10 mouse cellular contexts compared by ENCODE assay signal in the genomic region with DNA sequence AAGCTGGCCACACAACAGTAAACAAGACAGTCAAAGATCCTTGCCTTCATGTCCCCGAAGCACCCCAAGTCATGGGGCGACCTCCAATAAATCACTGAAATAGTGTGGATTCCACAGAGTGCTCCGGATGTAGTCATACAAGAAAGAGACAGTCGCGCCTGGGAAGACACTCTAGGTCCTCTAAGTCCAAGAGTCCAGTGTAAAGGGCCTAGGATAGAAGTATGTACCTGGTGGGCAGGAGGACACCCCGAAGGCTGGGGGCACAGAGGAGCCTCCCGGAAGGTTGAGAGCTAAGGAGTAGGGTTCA. TPM values are rescaled to one million over a fixed set of nuclear protein-coding genes. Genes with fewer than 3 reads are reported as not detected.
DNase-seq lines count a peak whose midpoint lies in the region; ATAC-seq and TF ChIP-seq lines count a peak whose summit lies in the region.
"Had no signal": no experiment of that assay in that cellular context is flagged by ENCODE, and none has a peak within 500 bp of the region (broad histone marks: within the 10 kb centered on the region; RNA-seq: fewer than 3 reads in every experiment).

No protein-coding gene starts in this region.

- no peak for TF ChIP-seq POLR2A in limb, embryonic 14.5 days (IDR thresholded peaks at IDR 0.05; ENCODE audit: borderline replicate concordance, extremely low read depth, insufficient read depth, insufficient read length)

- H3K27me3 ChIP-seq in heart, embryonic 14.5 days (ENCODE audit: control insufficient read depth, insufficient read depth, low read length), result no peaks in the 10 kb centered on the region
- peaks cover 15% of the 10 kb centered on the region; the same call in 1 of the 2 replicates for H3K27me3 ChIP-seq in midbrain, embryonic 10.5 days (ENCODE audit: low read depth, poor library complexity, severe bottlenecking)
- no peaks in the 10 kb centered on the region for H3K27me3 ChIP-seq in midbrain, embryonic 11.5 days (ENCODE audit: control insufficient read depth, insufficient read depth, low read length)
- no peaks in the 10 kb centered on the region for H3K27me3 ChIP-seq in limb, embryonic 14.5 days (ENCODE audit: control insufficient read depth, insufficient read depth, low read length)
- H3K27me3 ChIP-seq: CH12.LX had no signal

- H3K9ac ChIP-seq in heart, embryonic 14.5 days (ENCODE audit: low read length), result no peak overlapping the region
- no peak overlapping the region for H3K9ac ChIP-seq in midbrain, embryonic 11.5 days (ENCODE audit: low read length)
- no peak overlapping the region for H3K9ac ChIP-seq in limb, embryonic 14.5 days (ENCODE audit: low read depth, low read length, severe bottlenecking)

- no peak overlapping the region for H3K4me3 ChIP-seq in heart, embryonic 14.5 days (ENCODE audit: control insufficient read depth in 1 of 2, insufficient read depth in 1 of 2, low read depth in 1 of 2, low read length in 2 of 2)
- peak overlapping the region; percentile 27 for H3K4me3 ChIP-seq in midbrain, embryonic 10.5 days
- H3K4me3 ChIP-seq in midbrain, embryonic 11.5 days (ENCODE audit: low read depth, low read length), result no peak overlapping the region
- H3K4me3 ChIP-seq in limb, embryonic 14.5 days (replicated peaks; ENCODE audit: low read length), result no peak overlapping the region

- H3K36me3 ChIP-seq in heart, embryonic 14.5 days (ENCODE audit: control insufficient read depth, insufficient read depth, low read length), result peaks cover 15% of the 10 kb centered on the region; the same call in 1 of the 2 replicates
- 0 out of 2 replicates have a peak, but pooled peaks cover under 1% of the 10 kb centered on the region for H3K36me3 ChIP-seq in midbrain, embryonic 10.5 days
- no peaks in the 10 kb centered on the region for H3K36me3 ChIP-seq in midbrain, embryonic 11.5 days (ENCODE audit: control insufficient read depth, insufficient read depth, low read length)
- H3K36me3 ChIP-seq in limb, embryonic 14.5 days (ENCODE audit: control insufficient read depth, insufficient read depth, low read length), result peaks cover 19% of the 10 kb centered on the region

- DNase-seq in heart, adult 9 months (ENCODE audit: low spot score in 2 of 2), result no peak
- DNase-seq in midbrain, embryonic 10.5 days (ENCODE audit: low spot score), result no peak
- no peak for DNase-seq in midbrain, embryonic 11.5 days (ENCODE audit: low spot score, missing footprints)
- no peak for DNase-seq in limb, embryonic 14.5 days (ENCODE audit: low spot score)
- DNase-seq in right cerebral cortex, postnatal 10 days (ENCODE audit: low spot score in 2 of 2), result no peak
- no peak for DNase-seq in urinary bladder, adult 18-20 months (ENCODE audit: low spot score in 2 of 2)

- H3K9me3 ChIP-seq in heart, embryonic 14.5 days (ENCODE audit: control insufficient read depth, low read length), result no peaks in the 10 kb centered on the region
- no peaks in the 10 kb centered on the region for H3K9me3 ChIP-seq in midbrain, embryonic 10.5 days (replicated peaks)
- no peaks in the 10 kb centered on the region for H3K9me3 ChIP-seq in midbrain, embryonic 11.5 days (ENCODE audit: control insufficient read depth, low read length)
- no peaks in the 10 kb centered on the region for H3K9me3 ChIP-seq in limb, embryonic 14.5 days (ENCODE audit: control insufficient read depth, low read length)

- no peak overlapping the region for H3K27ac ChIP-seq in heart, embryonic 14.5 days (replicated peaks in 1 of 2; ENCODE audit: control insufficient read depth in 1 of 2, insufficient read depth in 1 of 2, low read depth in 2 of 2, low read length in 2 of 2)
- no peak overlapping the region for H3K27ac ChIP-seq in midbrain, embryonic 10.5 days (replicated peaks)
- no peak overlapping the region for H3K27ac ChIP-seq in midbrain, embryonic 11.5 days (ENCODE audit: low read depth, low read length)
- H3K27ac ChIP-seq in limb, embryonic 14.5 days (replicated peaks; ENCODE audit: low read depth, low read length), result no peak overlapping the region

- peak; percentile 11; the same call in 1 of the 2 replicates for ATAC-seq in heart, embryonic 14.5 days (ENCODE audit: insufficient number of reproducible peaks, insufficient read depth, low FRiP score, low read depth)
- ATAC-seq in midbrain, embryonic 11.5 days (ENCODE audit: low FRiP score), result no peak; the same call in none of the 2 replicates
- ATAC-seq in limb, embryonic 14.5 days (ENCODE audit: low FRiP score, low read depth), result no peak
- ATAC-seq in erythroid progenitor cell, adult 5-6 weeks (replicated peaks; ENCODE audit: low FRiP score, poor library complexity, severe bottlenecking), result no peak

- H3K4me1 ChIP-seq in heart, embryonic 14.5 days (ENCODE audit: control insufficient read depth in 2 of 2, insufficient read depth in 2 of 2, low read length in 2 of 2), result peaks cover 0 to 5% of the 10 kb centered on the region in 2 experiments; a peak in 1 of 4 replicates
- peaks cover 19% of the 10 kb centered on the region for H3K4me1 ChIP-seq in midbrain, embryonic 10.5 days
- H3K4me1 ChIP-seq in midbrain, embryonic 11.5 days (ENCODE audit: control insufficient read depth, insufficient read depth, low read length), result peaks cover 14% of the 10 kb centered on the region
- peaks cover 3% of the 10 kb centered on the region; the same call in 1 of the 2 replicates for H3K4me1 ChIP-seq in limb, embryonic 14.5 days (ENCODE audit: control insufficient read depth, insufficient read depth, low read length)

- H3K4me2 ChIP-seq in heart, embryonic 14.5 days (ENCODE audit: low read length), result 0 out of 2 replicates have a peak overlapping the region, but pooled peaks have one; percentile 14
- no peak overlapping the region for H3K4me2 ChIP-seq in midbrain, embryonic 11.5 days
- H3K4me2 ChIP-seq in limb, embryonic 14.5 days (replicated peaks; ENCODE audit: low read depth, low read length, severe bottlenecking), result 0 out of 2 replicates have a peak overlapping the region, but pooled peaks have one; percentile 6

- WGBS in heart, embryonic 14.5 days, result 49% methylated on average over 7 of the region's 7 CpGs
- WGBS in midbrain, embryonic 10.5 days, result 55% methylated on average over 7 of the region's 7 CpGs
- 58% methylated on average over 7 of the region's 7 CpGs for WGBS in midbrain, embryonic 11.5 days
- WGBS in limb, embryonic 14.5 days, result 54% methylated on average over 7 of the region's 7 CpGs

RNA-seq across cellular contexts. Expression of gene Prr36, which starts 23.7 kb away (rescaled TPM):
- polyA plus RNA-seq in heart, embryonic 14.5 days (2014; fragmentation: Nextera tagmentation; extraction: Ambion mirVana), result 0.19 and 0.47 TPM in 2 replicates
- 10.8 and 18.6 TPM in 2 replicates for polyA plus RNA-seq in midbrain, embryonic 10.5 days (2016; fragmentation: Nextera tagmentation; extraction: Ambion mirVana)
- 25.9 and 31.9 TPM in 2 replicates for polyA plus RNA-seq in midbrain, embryonic 11.5 days (2014; fragmentation: Nextera tagmentation; extraction: Ambion mirVana)
- 1.5 and 1.7 TPM in 2 replicates for polyA plus RNA-seq in limb, embryonic 14.5 days (2012; rRNA removed)
- polyA plus RNA-seq in limb, embryonic 14.5 days (2014; fragmentation: Nextera tagmentation; extraction: Ambion mirVana), result 1.0 and 1.2 TPM in 2 replicates
- total RNA-seq in erythroid progenitor cell, adult 5-6 weeks (2015; ENCODE audit: low replicate concordance), result not detected in 2 replicates
- not detected in 2 replicates for total RNA-seq in erythroid progenitor cell, adult 5-6 weeks (2017; ENCODE audit: low replicate concordance)

RNA-seq across cellular contexts. Expression of gene Evi5l, which starts 27.2 kb away (rescaled TPM):
- 10.3 and 11.8 TPM in 2 replicates for polyA plus RNA-seq in heart, embryonic 14.5 days (2014; fragmentation: Nextera tagmentation; extraction: Ambion mirVana)
- 24.9 and 38.1 TPM in 2 replicates for polyA plus RNA-seq in midbrain, embryonic 10.5 days (2016; fragmentation: Nextera tagmentation; extraction: Ambion mirVana)
- polyA plus RNA-seq in midbrain, embryonic 11.5 days (2014; fragmentation: Nextera tagmentation; extraction: Ambion mirVana), result 23.1 and 24.8 TPM in 2 replicates
- 35.9 and 44.4 TPM in 2 replicates for polyA plus RNA-seq in limb, embryonic 14.5 days (2012; rRNA removed)
- 24.6 and 29.7 TPM in 2 replicates for polyA plus RNA-seq in limb, embryonic 14.5 days (2014; fragmentation: Nextera tagmentation; extraction: Ambion mirVana)
- total RNA-seq in erythroid progenitor cell, adult 5-6 weeks (2015; ENCODE audit: low replicate concordance), result 2.9 and 6.1 TPM in 2 replicates
- 2.2 and 13.6 TPM in 2 replicates for total RNA-seq in erythroid progenitor cell, adult 5-6 weeks (2017; ENCODE audit: low replicate concordance)

RNA-seq across cellular contexts. Expression of gene Lrrc8e, which starts 33.1 kb away (rescaled TPM):
- not detected in 2 replicates for polyA plus RNA-seq in heart, embryonic 14.5 days (2014; fragmentation: Nextera tagmentation; extraction: Ambion mirVana)
- 0.19 TPM in 2 replicates for polyA plus RNA-seq in midbrain, embryonic 10.5 days (2016; fragmentation: Nextera tagmentation; extraction: Ambion mirVana)
- polyA plus RNA-seq in midbrain, embryonic 11.5 days (2014; fragmentation: Nextera tagmentation; extraction: Ambion mirVana), result 0.07 TPM in 1 of 2 replicates, not detected in the other
- 0.30 and 0.36 TPM in 2 replicates for polyA plus RNA-seq in limb, embryonic 14.5 days (2012; rRNA removed)
- polyA plus RNA-seq in limb, embryonic 14.5 days (2014; fragmentation: Nextera tagmentation; extraction: Ambion mirVana), result 0.37 and 0.40 TPM in 2 replicates
- total RNA-seq in erythroid progenitor cell, adult 5-6 weeks (2015; ENCODE audit: low replicate concordance), result not detected in 2 replicates
- 0.76 TPM in 1 of 2 replicates, not detected in the other for total RNA-seq in erythroid progenitor cell, adult 5-6 weeks (2017; ENCODE audit: low replicate concordance)

RNA-seq across cellular contexts. Expression of gene Map2k7, which starts 45.0 kb away (rescaled TPM):
- 14.9 and 16.9 TPM in 2 replicates for polyA plus RNA-seq in heart, embryonic 14.5 days (2014; fragmentation: Nextera tagmentation; extraction: Ambion mirVana)
- polyA plus RNA-seq in midbrain, embryonic 10.5 days (2016; fragmentation: Nextera tagmentation; extraction: Ambion mirVana), result 31.5 and 39.0 TPM in 2 replicates
- 20.8 and 22.7 TPM in 2 replicates for polyA plus RNA-seq in midbrain, embryonic 11.5 days (2014; fragmentation: Nextera tagmentation; extraction: Ambion mirVana)
- polyA plus RNA-seq in limb, embryonic 14.5 days (2012; rRNA removed), result 65.3 and 68.3 TPM in 2 replicates
- 18.5 and 25.8 TPM in 2 replicates for polyA plus RNA-seq in limb, embryonic 14.5 days (2014; fragmentation: Nextera tagmentation; extraction: Ambion mirVana)
- 25.2 and 25.6 TPM in 2 replicates for total RNA-seq in erythroid progenitor cell, adult 5-6 weeks (2015; ENCODE audit: low replicate concordance)
- 16.9 and 20.3 TPM in 2 replicates for total RNA-seq in erythroid progenitor cell, adult 5-6 weeks (2017; ENCODE audit: low replicate concordance)

RNA-seq across cellular contexts. Expression of gene Gm49320, which starts 45.1 kb away (rescaled TPM):
- polyA plus RNA-seq in heart, embryonic 14.5 days (2014; fragmentation: Nextera tagmentation; extraction: Ambion mirVana), result 0.22 and 0.53 TPM in 2 replicates
- polyA plus RNA-seq in midbrain, embryonic 10.5 days (2016; fragmentation: Nextera tagmentation; extraction: Ambion mirVana), result 0.43 and 1.3 TPM in 2 replicates
- polyA plus RNA-seq in midbrain, embryonic 11.5 days (2014; fragmentation: Nextera tagmentation; extraction: Ambion mirVana), result 0.59 and 1.00 TPM in 2 replicates
- polyA plus RNA-seq in limb, embryonic 14.5 days (2012; rRNA removed), result 8.5 and 10.2 TPM in 2 replicates
- polyA plus RNA-seq in limb, embryonic 14.5 days (2014; fragmentation: Nextera tagmentation; extraction: Ambion mirVana), result 1.2 and 1.3 TPM in 2 replicates
- 2.5 TPM in 1 of 2 replicates, not detected in the other for total RNA-seq in erythroid progenitor cell, adult 5-6 weeks (2015; ENCODE audit: low replicate concordance)
- total RNA-seq in erythroid progenitor cell, adult 5-6 weeks (2017; ENCODE audit: low replicate concordance), result not detected in 2 replicates
- total RNA-seq: liver, adult 2 months had no signal
